Mouse (Mus musculus) lung, embryonic 16.5 days (tissue): ENCODE results near the gene Trdmt1. TPM values are rescaled to one million over a fixed set of nuclear protein-coding genes. Genes with fewer than 3 reads are reported as not detected.
"Not testable (repeated sequence)": the region's sequence is repeated elsewhere in the genome, so short reads cannot be mapped to it uniquely, and the experiment has no call there.

ENCODE experiments used
- ATAC-seq: fragments of 200-750 bp; cut with Nextera tagmentation; 2 replicates; pipeline ENCODE4 v1.8.0; 2017; ENCODE audit warnings: low read depth, mild to moderate bottlenecking, moderate library complexity
- H3K27ac ChIP-seq: fragments of 300-500 bp; sonication (generic); 2 replicates; pipeline ENCODE4 v1.5.1; 2014; ENCODE audit warnings: mild to moderate bottlenecking, control low read depth, low read length
- H3K27me3 ChIP-seq: fragments of 300-500 bp; sonication (generic); 2 replicates; pipeline ENCODE4 v1.6.1; 2014; ENCODE audit warnings: low read depth, low read length, mixed read lengths; ENCODE audit not compliant: control insufficient read depth, insufficient read depth
- H3K36me3 ChIP-seq: fragments of 300-500 bp; sonication (generic); 2 replicates; pipeline ENCODE4 v1.6.1; 2014; ENCODE audit warnings: low read length; ENCODE audit not compliant: control insufficient read depth, insufficient read depth
- H3K4me1 ChIP-seq: fragments of 300-500 bp; sonication (generic); replicated peaks from 2 replicates; pipeline ENCODE4 v1.6.1; 2014; ENCODE audit warnings: low read length, mixed read lengths; ENCODE audit not compliant: control insufficient read depth, insufficient read depth
- H3K4me2 ChIP-seq: fragments of 300-500 bp; sonication (generic); 2 replicates; pipeline ENCODE4 v1.6.1; 2014; ENCODE audit warnings: low read depth, low read length, control low read depth
- H3K4me3 ChIP-seq: fragments of 300-500 bp; sonication (generic); 2 replicates; pipeline ENCODE4 v1.5.1; 2014; ENCODE audit warnings: mild to moderate bottlenecking, low read length, control low read depth
- H3K9ac ChIP-seq: fragments of 300-500 bp; sonication (generic); 2 replicates; pipeline ENCODE4 v1.6.1; 2014; ENCODE audit warnings: low read length, control low read depth
- H3K9me3 ChIP-seq: fragments of 300-500 bp; sonication (generic); 2 replicates; pipeline ENCODE4 v1.6.1; 2016; ENCODE audit warnings: low read length; ENCODE audit not compliant: control insufficient read depth
- WGBS: fragments of 180-500 bp; shearing (Covaris S2); extraction: QIAGEN DNeasy Blood & Tissue Kit; methylation state at CpG from one replicate; pipeline ENCODE4 v1.1.7; 2014; 5-methylcytosine and 5-hydroxymethylcytosine counted together
- polyA plus RNA-seq: library from polyadenylated mRNA; unstranded; fragments of >200 nt; fragmentation: Nextera tagmentation; extraction: Ambion mirVana; gene quantifications from 2 replicates; pipeline ENCODE4 v1.2.1, GENCODE M21; 2015

Trdmt1 gene
- polyA plus RNA-seq, result 14.8 and 16.5 TPM in 2 replicates

DNA sequence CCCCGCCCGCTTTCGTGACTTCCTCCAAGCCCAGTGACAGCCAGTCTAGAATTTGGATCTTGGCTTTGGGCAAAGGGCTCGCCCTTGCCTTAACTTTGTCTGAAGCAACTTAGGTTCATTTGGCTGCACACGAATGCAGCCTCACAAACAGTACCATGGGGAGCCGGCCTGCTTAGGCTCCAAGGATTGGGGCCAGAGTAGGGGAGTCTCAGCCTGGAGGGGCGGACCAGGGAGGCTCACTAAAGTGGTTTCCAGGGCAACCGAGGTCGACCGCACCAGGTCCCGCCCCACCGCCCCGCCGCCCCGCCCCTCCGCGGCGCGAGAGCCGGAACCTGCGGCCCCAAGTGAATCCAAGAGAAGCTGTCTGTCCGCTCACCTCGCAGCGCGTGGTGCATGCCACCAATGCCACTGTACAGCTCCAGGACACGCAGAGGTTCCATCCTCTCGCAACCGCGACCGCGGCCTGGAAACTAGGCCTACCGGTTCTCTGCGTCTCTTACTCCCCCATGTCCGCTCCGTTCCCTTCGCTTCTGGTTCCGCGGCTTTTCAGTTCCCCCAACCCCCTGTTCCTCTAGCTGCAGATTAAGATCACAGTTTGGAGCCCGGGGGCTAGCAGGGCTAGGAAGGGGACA is at the start of gene Trdmt1:
Trdmt1 (minus strand) TSS at position 476 of the 632 bp plus-strand sequence.
- peak within 1 kb of the TSS; percentile 97 for H3K27ac ChIP-seq
- peak within 1 kb of the TSS; percentile 85 for H3K9ac ChIP-seq
- ATAC-seq, result peak; percentile 100
- H3K36me3 ChIP-seq, result no peaks in the 10 kb centered on the region
- WGBS, result 0% methylated on average over 39 of the region's 39 CpGs
- H3K4me1 ChIP-seq, result no peaks in the 10 kb centered on the region
- no peaks in the 10 kb centered on the region for H3K9me3 ChIP-seq
- no peaks in the 10 kb centered on the region for H3K27me3 ChIP-seq
- H3K4me2 ChIP-seq, result peak within 1 kb of the TSS; percentile 69
- peak within 1 kb of the TSS; percentile 81 for H3K4me3 ChIP-seq

DNA sequence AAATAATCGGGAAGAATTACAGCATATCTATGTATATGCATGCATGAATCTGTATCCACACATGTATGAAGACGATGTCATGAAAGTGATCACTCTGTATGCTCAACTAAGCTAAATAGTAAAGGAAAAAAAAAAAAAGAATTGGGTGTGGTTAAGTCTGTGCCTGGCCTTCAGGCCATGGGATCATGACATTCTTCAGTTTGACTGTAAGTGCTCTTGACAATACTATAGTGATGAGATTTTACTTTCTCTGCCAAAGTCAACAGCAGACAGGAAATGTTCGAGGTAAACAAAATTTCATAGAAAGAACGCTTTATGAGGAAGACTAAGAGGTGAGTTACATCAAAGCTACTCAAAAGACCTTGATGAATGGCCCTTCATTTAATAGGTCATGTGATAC is 48.9 kb upstream of the Trdmt1 start:
- Histone ChIP-seq H3K9ac (no peak overlapping the region), H3K27me3 (no peaks in the 10 kb centered on the region), H3K4me2 (no peak overlapping the region), H3K36me3 (no peaks in the 10 kb centered on the region), H3K4me1 (no peaks in the 10 kb centered on the region), H3K9me3 (no peaks in the 10 kb centered on the region), H3K27ac (no peak overlapping the region), H3K4me3 (no peak overlapping the region)
- 45% methylated on average over 4 of the region's 4 CpGs for WGBS
- ATAC-seq, result no peak

DNA sequence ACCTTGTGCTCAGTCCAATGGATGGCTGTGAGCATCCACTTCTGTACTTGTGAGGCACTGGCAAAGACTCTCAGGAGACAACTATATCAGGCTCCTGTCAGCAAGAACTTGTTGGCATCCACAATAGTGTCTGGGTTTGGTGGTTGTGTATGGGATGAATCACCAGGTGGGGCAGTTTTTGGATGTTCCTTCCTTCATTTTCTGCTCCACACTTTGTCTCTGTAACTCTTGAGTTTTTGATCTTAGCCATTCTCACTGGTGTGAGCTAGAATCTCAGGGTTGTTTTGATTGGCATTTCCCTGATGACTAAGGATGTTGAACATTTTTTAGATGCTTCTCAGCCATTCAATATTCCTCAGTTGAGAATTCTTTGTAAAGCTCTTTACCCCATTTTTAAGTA is 39.3 kb upstream of the Trdmt1 start:
- not testable (repeated sequence) for H3K9me3 ChIP-seq, H3K4me3 ChIP-seq, H3K4me2 ChIP-seq, ATAC-seq, H3K27ac ChIP-seq, H3K9ac ChIP-seq, H3K27me3 ChIP-seq, H3K4me1 ChIP-seq
- H3K36me3 ChIP-seq, result peaks cover 31% of the 10 kb centered on the region

DNA sequence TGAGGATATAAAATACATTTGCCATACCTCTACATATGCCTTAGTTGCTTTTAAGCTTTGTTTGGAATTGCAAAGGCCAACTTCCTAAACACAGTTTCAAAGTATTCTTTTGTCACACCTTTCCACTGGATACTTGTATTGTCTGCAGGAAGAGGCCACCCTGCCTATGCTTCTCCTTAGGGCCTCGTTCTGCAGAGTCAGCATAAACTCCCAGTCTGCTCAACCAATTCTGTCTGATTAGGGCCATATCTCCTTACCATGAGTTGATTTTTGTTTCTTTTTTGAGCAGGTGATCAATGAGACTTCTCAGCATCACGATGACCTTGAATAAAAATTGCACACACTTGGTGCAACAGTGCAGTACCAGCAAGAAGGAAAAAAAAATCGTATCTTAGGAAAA is 37.7 kb upstream of the Trdmt1 start:
- Histone ChIP-seq H3K27ac (no peak overlapping the region), H3K9me3 (no peaks in the 10 kb centered on the region), H3K4me1 (no peaks in the 10 kb centered on the region; the same call in 1 of the 2 replicates), H3K27me3 (no peaks in the 10 kb centered on the region), H3K4me3 (no peak overlapping the region), H3K9ac (no peak overlapping the region), H3K36me3 (peaks cover 38% of the 10 kb centered on the region), H3K4me2 (no peak overlapping the region)
- no peak for ATAC-seq
- 72% methylated on average over 3 of the region's 3 CpGs for WGBS

DNA sequence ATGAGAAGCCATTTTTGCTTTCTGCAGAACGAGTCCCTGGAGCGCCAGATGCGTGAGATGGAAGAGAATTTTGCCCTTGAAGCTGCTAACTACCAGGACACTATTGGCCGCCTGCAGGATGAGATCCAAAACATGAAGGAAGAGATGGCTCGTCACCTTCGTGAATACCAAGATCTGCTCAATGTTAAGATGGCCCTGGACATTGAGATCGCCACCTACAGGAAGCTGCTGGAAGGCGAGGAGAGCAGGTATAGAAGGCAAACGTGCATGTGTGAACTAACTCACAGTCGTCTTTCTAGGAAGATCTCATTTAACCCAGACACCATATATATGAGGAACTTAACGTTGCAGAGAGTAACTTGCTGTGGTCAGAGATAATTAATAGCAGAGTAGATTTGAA is 35.5 kb upstream of the Trdmt1 start:
- H3K36me3 ChIP-seq, result peaks cover 42% of the 10 kb centered on the region
- WGBS, result 61% methylated on average over 11 of the region's 11 CpGs
- H3K4me3 ChIP-seq, result no peak overlapping the region
- no peaks in the 10 kb centered on the region for H3K27me3 ChIP-seq
- no peak overlapping the region for H3K4me2 ChIP-seq
- peaks cover 4% of the 10 kb centered on the region for H3K4me1 ChIP-seq
- H3K9me3 ChIP-seq, result no peaks in the 10 kb centered on the region
- ATAC-seq, result no peak
- H3K9ac ChIP-seq, result no peak overlapping the region
- H3K27ac ChIP-seq, result no peak overlapping the region

DNA sequence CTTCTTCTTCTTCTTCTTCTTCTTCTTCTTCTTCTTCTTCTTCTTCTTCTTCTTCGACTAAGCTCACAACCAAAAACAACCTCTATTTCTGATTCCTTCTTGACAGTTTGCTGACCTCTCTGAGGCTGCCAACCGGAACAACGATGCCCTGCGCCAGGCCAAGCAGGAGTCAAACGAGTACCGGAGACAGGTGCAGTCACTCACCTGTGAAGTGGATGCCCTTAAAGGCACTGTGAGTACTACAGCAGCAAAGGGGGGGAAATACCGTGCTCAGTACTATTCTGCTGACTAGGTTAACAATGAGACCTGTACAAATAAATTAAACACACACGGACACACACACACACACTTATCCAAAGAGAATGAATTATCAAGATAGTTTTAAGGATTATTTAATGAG is 34.8 kb upstream of the Trdmt1 start:
- no peak for ATAC-seq
- Histone ChIP-seq H3K36me3 (peaks cover 42% of the 10 kb centered on the region), H3K9ac (no peak overlapping the region), H3K9me3 (no peaks in the 10 kb centered on the region), H3K4me1 (peaks cover 4% of the 10 kb centered on the region), H3K27me3 (no peaks in the 10 kb centered on the region), H3K27ac (no peak overlapping the region), H3K4me3 (no peak overlapping the region), H3K4me2 (no peak overlapping the region)
- 75% methylated on average over 8 of the region's 8 CpGs for WGBS

DNA sequence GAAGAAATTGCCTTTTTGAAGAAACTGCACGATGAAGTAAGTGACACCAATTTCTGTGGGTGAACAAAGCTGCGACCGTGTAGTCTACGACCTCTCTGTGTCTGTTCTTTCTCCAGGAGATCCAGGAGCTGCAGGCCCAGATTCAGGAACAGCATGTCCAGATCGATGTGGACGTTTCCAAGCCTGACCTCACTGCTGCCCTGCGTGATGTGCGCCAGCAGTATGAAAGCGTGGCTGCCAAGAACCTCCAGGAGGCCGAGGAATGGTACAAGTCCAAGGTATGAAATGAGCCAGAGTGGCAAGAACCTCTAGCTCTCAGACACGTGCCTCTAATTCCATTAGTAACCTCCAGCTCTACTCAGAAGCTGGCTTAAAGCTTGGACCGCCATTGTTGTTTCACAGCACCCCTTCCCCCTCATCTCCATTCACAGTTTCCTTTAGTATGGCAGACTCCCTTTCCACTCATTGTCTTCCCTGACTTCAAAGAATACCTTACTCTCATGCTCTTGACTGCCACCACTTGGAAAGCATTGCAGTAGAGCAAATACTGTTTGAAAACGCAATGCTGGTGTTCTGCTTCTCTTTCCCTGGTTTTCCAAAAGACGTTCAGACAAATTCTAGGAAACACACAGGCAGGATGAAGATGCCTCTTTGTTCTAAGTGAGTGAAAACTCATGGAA is 34.1 kb upstream of the Trdmt1 start:
- Histone ChIP-seq H3K27ac (no peak overlapping the region), H3K27me3 (no peaks in the 10 kb centered on the region), H3K4me2 (0 out of 2 replicates have a peak overlapping the region, but pooled peaks have one; percentile 3), H3K9me3 (no peaks in the 10 kb centered on the region), H3K9ac (no peak overlapping the region), H3K4me3 (no peak overlapping the region), H3K4me1 (peaks cover 4% of the 10 kb centered on the region), H3K36me3 (peaks cover 42% of the 10 kb centered on the region)
- WGBS, result 71% methylated on average over 14 of the region's 14 CpGs
- no peak for ATAC-seq

DNA sequence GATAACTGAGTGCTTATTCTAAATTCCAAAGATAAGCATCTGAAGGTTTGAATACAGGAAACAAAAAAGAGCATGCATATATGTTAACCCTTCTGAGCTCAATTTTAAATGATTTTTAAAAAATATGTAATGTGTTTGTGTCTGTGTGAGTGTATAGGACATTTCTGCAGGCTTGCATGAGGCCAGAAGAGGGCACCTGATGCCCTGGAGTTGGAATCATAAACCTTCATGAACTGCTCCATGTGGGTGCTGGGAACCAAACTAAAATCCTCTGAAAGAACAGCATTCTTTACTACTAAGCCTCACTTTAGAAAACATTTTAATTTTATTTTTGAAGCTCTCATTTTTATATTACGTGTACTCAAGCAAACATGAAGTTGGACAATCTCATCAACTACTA is 32.9 kb upstream of the Trdmt1 start:
- Histone ChIP-seq H3K9me3 (no peaks in the 10 kb centered on the region), H3K4me2 (peak overlapping the region; percentile 42), H3K4me1 (peaks cover 5% of the 10 kb centered on the region), H3K9ac (no peak overlapping the region), H3K27ac (no peak overlapping the region), H3K36me3 (peaks cover 37% of the 10 kb centered on the region), H3K27me3 (no peaks in the 10 kb centered on the region), H3K4me3 (peak overlapping the region; percentile 25; the same call in 1 of the 2 replicates)
- 90% methylated on average over 1 of the region's 1 CpGs for WGBS
- ATAC-seq, result no peak

DNA sequence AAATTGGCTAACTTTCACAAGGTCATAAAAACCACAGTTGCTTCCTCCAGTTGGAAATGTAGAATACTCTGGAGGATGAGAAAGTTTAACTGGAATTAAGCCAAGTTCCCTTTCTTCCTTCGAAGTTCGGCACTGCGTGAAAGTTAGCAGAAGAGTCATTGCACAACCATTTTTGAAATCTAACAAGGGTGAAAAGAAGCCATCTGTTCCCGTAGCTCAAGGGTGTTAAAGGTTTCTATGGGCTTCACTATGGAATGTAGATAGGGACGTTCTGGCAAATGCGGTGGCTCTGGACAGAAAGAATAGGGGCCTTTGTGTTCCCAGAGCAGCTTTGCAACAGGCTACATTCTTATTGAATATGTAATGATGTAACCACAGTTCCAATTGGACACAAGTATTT is 31.5 kb upstream of the Trdmt1 start:
- Histone ChIP-seq H3K4me3 (peak overlapping the region; percentile 86), H3K4me1 (peaks cover 10% of the 10 kb centered on the region), H3K36me3 (peaks cover 23% of the 10 kb centered on the region), H3K27ac (peak overlapping the region; percentile 99), H3K9ac (peak overlapping the region; percentile 89), H3K27me3 (no peaks in the 10 kb centered on the region), H3K9me3 (no peaks in the 10 kb centered on the region), H3K4me2 (peak overlapping the region; percentile 75)
- no peak for ATAC-seq
- WGBS, result 5% methylated on average over 6 of the region's 6 CpGs
